30 mouse cellular contexts compared by ENCODE assay signal in genomic region chr3:66213524-66213923, GRCm38 (mm10). TPM values are rescaled to one million over a fixed set of nuclear protein-coding genes. Genes with fewer than 3 reads are reported as not detected.
"Had no signal": no experiment of that assay in that cellular context is flagged by ENCODE, and none has a peak within 500 bp of the region (broad histone marks: within the 10 kb centered on the region; RNA-seq: fewer than 3 reads in every experiment).

No protein-coding gene starts in this region.

- H3K36me3 ChIP-seq: embryonic facial prominence, embryonic 10.5 days; embryonic facial prominence, embryonic 12.5 days; embryonic facial prominence, embryonic 13.5 days; embryonic facial prominence, embryonic 15.5 days; forebrain, embryonic 10.5 days; forebrain, embryonic 12.5 days; forebrain, embryonic 15.5 days had no signal

- H3K4me2 ChIP-seq: embryonic facial prominence, embryonic 12.5 days; embryonic facial prominence, embryonic 13.5 days; embryonic facial prominence, embryonic 15.5 days; forebrain, embryonic 12.5 days; forebrain, embryonic 13.5 days; forebrain, embryonic 15.5 days had no signal

- H3K4me3 ChIP-seq: embryonic facial prominence, embryonic 10.5 days; embryonic facial prominence, embryonic 12.5 days; embryonic facial prominence, embryonic 13.5 days; embryonic facial prominence, embryonic 15.5 days; erythroblast, embryonic 14.5 days; forebrain, embryonic 10.5 days; forebrain, embryonic 12.5 days; forebrain, embryonic 13.5 days; forebrain, embryonic 15.5 days; gastrocnemius, adult 2 months; heart, adult 2 months had no signal

- H3K27ac ChIP-seq: embryonic facial prominence, embryonic 10.5 days; embryonic facial prominence, embryonic 12.5 days; embryonic facial prominence, embryonic 13.5 days; embryonic facial prominence, embryonic 15.5 days; forebrain, embryonic 10.5 days; forebrain, embryonic 12.5 days; forebrain, embryonic 13.5 days; forebrain, embryonic 15.5 days; gastrocnemius, adult 2 months; heart, adult 2 months had no signal

- H3K9me3 ChIP-seq: embryonic facial prominence, embryonic 10.5 days; embryonic facial prominence, embryonic 12.5 days; embryonic facial prominence, embryonic 13.5 days; embryonic facial prominence, embryonic 15.5 days; forebrain, embryonic 10.5 days; forebrain, embryonic 12.5 days; forebrain, embryonic 13.5 days; forebrain, embryonic 15.5 days had no signal

- H3K4me1 ChIP-seq: forebrain, embryonic 12.5 days; forebrain, embryonic 13.5 days; forebrain, embryonic 15.5 days had no signal

- H3K9ac ChIP-seq: embryonic facial prominence, embryonic 12.5 days; embryonic facial prominence, embryonic 13.5 days; embryonic facial prominence, embryonic 15.5 days; forebrain, embryonic 12.5 days; forebrain, embryonic 13.5 days; forebrain, embryonic 15.5 days; forebrain, postnatal 0 days had no signal

- ATAC-seq: forebrain, embryonic 13.5 days; forebrain, embryonic 14.5 days; forebrain, embryonic 15.5 days; forebrain, embryonic 16.5 days; forebrain, postnatal 0 days had no signal

- H3K27me3 ChIP-seq: embryonic facial prominence, embryonic 12.5 days; embryonic facial prominence, embryonic 13.5 days; embryonic facial prominence, embryonic 15.5 days; forebrain, embryonic 12.5 days; forebrain, embryonic 13.5 days; forebrain, embryonic 15.5 days had no signal

- DNase-seq: cerebellum, adult 18-20 months; cerebellum, adult 2 months; cerebellum, adult 8-10 months; cerebellum, adult 9-10 months; cerebellum, adult 9-11 months; cerebellum, postnatal 10 days; cerebellum, postnatal 14 days; cerebellum, postnatal 25 days; cerebellum, postnatal 36 days; embryo, embryonic 11 days; forebrain, postnatal 0 days; gastrocnemius, adult 2 months; gastrocnemius, postnatal 10 days; gastrocnemius, postnatal 14 days; gastrocnemius, postnatal 25 days; gastrocnemius, postnatal 36 days; heart, adult 11 months; heart, adult 18-20 months; heart, adult 2 months had no signal

RNA-seq across cellular contexts. Expression of gene Ptx3, which starts 6.2 kb away (rescaled TPM):
- polyA plus RNA-seq: erythroblast, embryonic 14.5 days had no signal
